Mouse (Mus musculus): Measurements from ENCODE around the gene Pxk. TPM values are rescaled to one million over a fixed set of nuclear protein-coding genes. Genes with fewer than 3 reads are reported as not detected.
A peak's percentile ranks its signal among the peaks of the same experiment; 100 is the strongest.

Pxk gene
- polyA plus RNA-seq, 1 experiment: 10.5 TPM

- no peak for TF ChIP-seq CEBPB (IDR thresholded peaks at IDR 0.05; ENCODE audit: insufficient read depth, poor library complexity, severe bottlenecking)
Measured at GRCm38 (mm10) chr14:8062537-8063301, 35.3 kb upstream of the Pxk start.

GRCm38 (mm10) chr14:8063835-8064785 is 33.9 kb upstream of the Pxk start:
- Histone ChIP-seq H3K27me3 (ENCODE audit: control insufficient read depth, insufficient read depth, insufficient read length) (peaks cover 23% of the 10 kb centered on the region), H3ac (ENCODE audit: control insufficient read depth, insufficient read length) (no peak overlapping the region), H3K36me3 (ENCODE audit: control insufficient read depth, insufficient read depth) (no peaks in the 10 kb centered on the region), H3K79me2 (ENCODE audit: control insufficient read depth, insufficient read depth) (no peaks in the 10 kb centered on the region), H3K4me3 (no peak overlapping the region), H3K4me2 (ENCODE audit: low read depth) (no peak overlapping the region)
- TF ChIP-seq SRF (IDR thresholded peaks at IDR 0.05; ENCODE audit: control insufficient read depth, insufficient read length, low read depth): no peak
- TF ChIP-seq MYOD1 (IDR thresholded peaks at IDR 0.05; ENCODE audit: control insufficient read depth in 1 of 3, insufficient read length in 2 of 3, low read depth in 2 of 3): no peak
- no peak for TF ChIP-seq USF1 (IDR thresholded peaks at IDR 0.05; ENCODE audit: low read depth)
- no peak for TF ChIP-seq TCF3 (IDR thresholded peaks at IDR 0.05; ENCODE audit: insufficient read length, low read depth)
- TF ChIP-seq TCF12 (IDR thresholded peaks at IDR 0.05; ENCODE audit: insufficient read depth, poor library complexity, severe bottlenecking): no peak
- no peak for TF ChIP-seq CEBPB (IDR thresholded peaks at IDR 0.05; ENCODE audit: insufficient read depth, poor library complexity, severe bottlenecking)
- no peak for TF ChIP-seq MYOG (IDR thresholded peaks at IDR 0.05; ENCODE audit: control insufficient read depth in 1 of 3, insufficient read depth in 1 of 3, insufficient read length in 2 of 3, low read depth in 2 of 3)
- no peak for TF ChIP-seq POLR2A (IDR thresholded peaks at IDR 0.05; ENCODE audit: insufficient read length, low read depth)
- TF ChIP-seq MAX (IDR thresholded peaks at IDR 0.05; ENCODE audit: low read depth): no peak
- TF ChIP-seq REST (IDR thresholded peaks at IDR 0.05; ENCODE audit: insufficient read depth, insufficient read length): no peak
- no peak for TF ChIP-seq POLR2AphosphoS2 (IDR thresholded peaks at IDR 0.05; ENCODE audit: insufficient read length, low read depth)
- TF ChIP-seq E2F4 (IDR thresholded peaks at IDR 0.05; ENCODE audit: insufficient read depth): no peak

More at GRCm38 (mm10) chr14:8062537-8063301, 35.3 kb upstream of the Pxk start:
- Histone ChIP-seq H3K4me3 (no peak overlapping the region), H3K4me2 (ENCODE audit: low read depth) (no peak overlapping the region), H3ac (ENCODE audit: control insufficient read depth, insufficient read length) (no peak overlapping the region), H3K27me3 (ENCODE audit: control insufficient read depth, insufficient read depth, insufficient read length) (peaks cover 23% of the 10 kb centered on the region), H3K36me3 (ENCODE audit: control insufficient read depth, insufficient read depth) (no peaks in the 10 kb centered on the region), H3K79me2 (ENCODE audit: control insufficient read depth, insufficient read depth) (no peaks in the 10 kb centered on the region)

DNA sequence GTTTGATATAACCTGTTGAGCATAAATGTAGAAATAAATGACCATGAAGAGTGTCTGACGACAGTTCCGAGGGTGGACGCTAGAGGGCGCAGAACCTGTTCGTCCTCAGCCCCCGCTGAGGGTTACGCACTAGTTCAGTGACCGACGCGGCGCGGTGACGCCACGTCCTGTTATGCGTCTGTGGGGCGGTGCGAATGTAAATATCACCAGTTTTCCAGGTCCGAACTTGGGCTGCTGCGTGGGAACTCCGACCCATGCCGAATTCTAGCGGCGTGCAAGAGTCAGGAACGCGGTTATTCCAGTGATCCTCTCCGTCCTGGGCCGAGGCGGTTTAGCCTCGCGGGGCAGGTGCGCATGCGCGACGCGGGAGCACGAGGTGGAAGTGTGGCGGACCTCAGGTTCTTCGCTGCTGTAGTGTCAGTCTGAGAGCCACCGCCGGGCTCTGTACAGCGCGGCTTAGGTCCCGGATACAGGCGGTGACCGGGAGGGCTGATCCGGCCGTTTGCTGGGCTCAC is 17.8 kb upstream of the Pxk start, which contains the start of gene Rpp14:
Gene Rpp14 (plus strand): TSS at position 203 of the 515 bp plus-strand sequence.
- Histone ChIP-seq H3K4me3 (peak within 1 kb of the TSS; percentile 82), H3K4me2 (ENCODE audit: low read depth) (peak within 1 kb of the TSS; percentile 94), H3K27me3 (ENCODE audit: control insufficient read depth, insufficient read depth, insufficient read length) (no peaks in the 10 kb centered on the region), H3ac (ENCODE audit: control insufficient read depth, insufficient read length) (peak within 1 kb of the TSS; percentile 39), H3K36me3 (ENCODE audit: control insufficient read depth, insufficient read depth) (peaks cover 4% of the 10 kb centered on the region), H3K79me2 (ENCODE audit: control insufficient read depth, insufficient read depth) (peaks cover 24% of the 10 kb centered on the region)
- no peak for TF ChIP-seq TCF3 (IDR thresholded peaks at IDR 0.05; ENCODE audit: insufficient read length, low read depth)
- peak; percentile 79 for TF ChIP-seq SRF (IDR thresholded peaks at IDR 0.05; ENCODE audit: control insufficient read depth, insufficient read length, low read depth)
- no peak for TF ChIP-seq TCF12 (IDR thresholded peaks at IDR 0.05; ENCODE audit: insufficient read depth, poor library complexity, severe bottlenecking)
- peak; percentile 70 for TF ChIP-seq POLR2AphosphoS2 (IDR thresholded peaks at IDR 0.05; ENCODE audit: insufficient read length, low read depth)
- peak in 1 of 3 experiments; percentile 7 for TF ChIP-seq MYOD1 (IDR thresholded peaks at IDR 0.05; ENCODE audit: control insufficient read depth in 1 of 3, insufficient read length in 2 of 3, low read depth in 2 of 3)
- no peak for TF ChIP-seq USF1 (IDR thresholded peaks at IDR 0.05; ENCODE audit: low read depth)
- TF ChIP-seq MAX (IDR thresholded peaks at IDR 0.05; ENCODE audit: low read depth): no peak
- TF ChIP-seq E2F4 (IDR thresholded peaks at IDR 0.05; ENCODE audit: insufficient read depth): no peak
- TF ChIP-seq POLR2A (IDR thresholded peaks at IDR 0.05; ENCODE audit: insufficient read length, low read depth): peak; percentile 71

DNA sequence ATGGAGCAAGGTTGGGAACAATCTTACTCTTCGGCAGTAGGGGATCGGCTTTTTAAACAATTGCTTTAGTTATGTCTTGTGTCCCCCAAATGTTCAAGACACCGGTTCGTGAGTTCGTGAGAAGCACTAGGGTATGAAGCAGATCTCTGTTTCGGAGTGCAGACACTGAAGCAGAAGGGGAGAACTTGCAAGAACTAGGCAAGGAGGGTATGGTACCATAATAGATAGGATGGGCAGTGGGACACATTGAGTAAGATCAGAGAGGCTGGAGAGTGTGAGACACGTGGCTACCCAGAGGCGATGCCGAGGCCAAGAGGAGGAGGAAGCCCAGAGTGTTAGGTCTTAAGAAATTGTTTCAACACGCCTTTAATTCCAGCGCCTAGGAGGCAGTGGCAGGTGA is 17.3 kb upstream of the Pxk start:
- peaks cover 24% of the 10 kb centered on the region for H3K79me2 ChIP-seq (ENCODE audit: control insufficient read depth, insufficient read depth)
- peak overlapping the region; percentile 39 for H3ac ChIP-seq (ENCODE audit: control insufficient read depth, insufficient read length)
- TF ChIP-seq TCF12 (IDR thresholded peaks at IDR 0.05; ENCODE audit: insufficient read depth, poor library complexity, severe bottlenecking) (no peak), MYOD1 (IDR thresholded peaks at IDR 0.05; ENCODE audit: control insufficient read depth in 1 of 3, insufficient read length in 2 of 3, low read depth in 2 of 3) (no peak), MYOG (IDR thresholded peaks at IDR 0.05; ENCODE audit: control insufficient read depth in 1 of 3, insufficient read depth in 1 of 3, insufficient read length in 2 of 3, low read depth in 2 of 3) (no peak), USF1 (IDR thresholded peaks at IDR 0.05; ENCODE audit: low read depth) (no peak)
- peaks cover 4% of the 10 kb centered on the region for H3K36me3 ChIP-seq (ENCODE audit: control insufficient read depth, insufficient read depth)
- peak overlapping the region; percentile 82 for H3K4me3 ChIP-seq
- H3K4me2 ChIP-seq (ENCODE audit: low read depth): peak overlapping the region; percentile 94
- H3K27me3 ChIP-seq (ENCODE audit: control insufficient read depth, insufficient read depth, insufficient read length): no peaks in the 10 kb centered on the region
